Mouse (Mus musculus): ENCODE data around the gene Ly86. TPM values are rescaled to one million over a fixed set of nuclear protein-coding genes. Genes with fewer than 3 reads are reported as not detected.

Gene Ly86
- polyA plus RNA-seq, 1 experiment = 0.48 TPM

- TF ChIP-seq POLR2A (IDR thresholded peaks at IDR 0.05; ENCODE audit: control insufficient read depth, low read depth, low read length) (no peak), CTCF (IDR thresholded peaks at IDR 0.05; ENCODE audit: control insufficient read depth, insufficient read depth, insufficient replicate concordance, low read depth, low read length) (no peak)
- Histone ChIP-seq H3K27ac (ENCODE audit: control insufficient read depth, insufficient read depth, low read depth, low read length) (no peak overlapping the region), H3K4me3 (ENCODE audit: control insufficient read depth, low read depth, low read length) (no peak overlapping the region), H3K4me1 (ENCODE audit: control insufficient read depth, insufficient read depth, low read length) (peaks cover 5% of the 10 kb centered on the region), H3K27me3 (ENCODE audit: control insufficient read depth, insufficient read depth, low read length) (no peaks in the 10 kb centered on the region), H3K36me3 (ENCODE audit: control insufficient read depth, insufficient read depth, low read length) (no peaks in the 10 kb centered on the region)
Observed at GRCm38 (mm10) chr13:37458557-37458956, 113.5 kb downstream of the Ly86 start.

GRCm38 (mm10) chr13:37459022-37459421 lies 114.0 kb downstream of the Ly86 start:
- Histone ChIP-seq H3K27me3 (ENCODE audit: control insufficient read depth, insufficient read depth, low read length) (no peaks in the 10 kb centered on the region), H3K4me1 (ENCODE audit: control insufficient read depth, insufficient read depth, low read length) (peaks cover 3% of the 10 kb centered on the region), H3K4me3 (ENCODE audit: control insufficient read depth, low read depth, low read length) (no peak overlapping the region), H3K27ac (ENCODE audit: control insufficient read depth, insufficient read depth, low read depth, low read length) (no peak overlapping the region), H3K36me3 (ENCODE audit: control insufficient read depth, insufficient read depth, low read length) (no peaks in the 10 kb centered on the region)
- TF ChIP-seq POLR2A (IDR thresholded peaks at IDR 0.05; ENCODE audit: control insufficient read depth, low read depth, low read length) (no peak), CTCF (IDR thresholded peaks at IDR 0.05; ENCODE audit: control insufficient read depth, insufficient read depth, insufficient replicate concordance, low read depth, low read length) (no peak)

- Histone ChIP-seq H3K4me3 (ENCODE audit: control insufficient read depth, low read depth, low read length) (no peak overlapping the region), H3K4me1 (ENCODE audit: control insufficient read depth, insufficient read depth, low read length) (peaks cover 3% of the 10 kb centered on the region), H3K27me3 (ENCODE audit: control insufficient read depth, insufficient read depth, low read length) (no peaks in the 10 kb centered on the region), H3K36me3 (ENCODE audit: control insufficient read depth, insufficient read depth, low read length) (no peaks in the 10 kb centered on the region), H3K27ac (ENCODE audit: control insufficient read depth, insufficient read depth, low read depth, low read length) (no peak overlapping the region)
- TF ChIP-seq POLR2A (IDR thresholded peaks at IDR 0.05; ENCODE audit: control insufficient read depth, low read depth, low read length) (no peak), CTCF (IDR thresholded peaks at IDR 0.05; ENCODE audit: control insufficient read depth, insufficient read depth, insufficient replicate concordance, low read depth, low read length) (no peak)
Observed at GRCm38 (mm10) chr13:37459957-37460930, 115.2 kb downstream of the Ly86 start.

- H3K27me3 ChIP-seq (ENCODE audit: control insufficient read depth, insufficient read depth, low read length) = no peaks in the 10 kb centered on the region
- H3K4me3 ChIP-seq (ENCODE audit: control insufficient read depth, low read depth, low read length) = no peak overlapping the region
- H3K4me1 ChIP-seq (ENCODE audit: control insufficient read depth, insufficient read depth, low read length) = no peaks in the 10 kb centered on the region; the same call in none of the 2 replicates
- H3K27ac ChIP-seq (ENCODE audit: control insufficient read depth, insufficient read depth, low read depth, low read length) = no peak overlapping the region
- TF ChIP-seq POLR2A (IDR thresholded peaks at IDR 0.05; ENCODE audit: control insufficient read depth, low read depth, low read length) (no peak), CTCF (IDR thresholded peaks at IDR 0.05; ENCODE audit: control insufficient read depth, insufficient read depth, insufficient replicate concordance, low read depth, low read length) (no peak)
- no peaks in the 10 kb centered on the region for H3K36me3 ChIP-seq (ENCODE audit: control insufficient read depth, insufficient read depth, low read length)
Observed at GRCm38 (mm10) chr13:37462049-37462702, 117.2 kb downstream of the Ly86 start.

GRCm38 (mm10) chr13:37465710-37466109 lies 120.7 kb downstream of the Ly86 start:
- Histone ChIP-seq H3K27me3 (ENCODE audit: control insufficient read depth, insufficient read depth, low read length) (no peaks in the 10 kb centered on the region), H3K4me1 (ENCODE audit: control insufficient read depth, insufficient read depth, low read length) (peaks cover 3% of the 10 kb centered on the region; the same call in 1 of the 2 replicates), H3K27ac (ENCODE audit: control insufficient read depth, insufficient read depth, low read depth, low read length) (no peak overlapping the region), H3K36me3 (ENCODE audit: control insufficient read depth, insufficient read depth, low read length) (no peaks in the 10 kb centered on the region), H3K4me3 (ENCODE audit: control insufficient read depth, low read depth, low read length) (no peak overlapping the region)
- TF ChIP-seq POLR2A (IDR thresholded peaks at IDR 0.05; ENCODE audit: control insufficient read depth, low read depth, low read length) = no peak
- TF ChIP-seq CTCF (IDR thresholded peaks at IDR 0.05; ENCODE audit: control insufficient read depth, insufficient read depth, insufficient replicate concordance, low read depth, low read length) = no peak

- TF ChIP-seq CTCF (IDR thresholded peaks at IDR 0.05; ENCODE audit: control insufficient read depth, insufficient read depth, insufficient replicate concordance, low read depth, low read length) (no peak), POLR2A (IDR thresholded peaks at IDR 0.05; ENCODE audit: control insufficient read depth, low read depth, low read length) (no peak)
- Histone ChIP-seq H3K4me3 (ENCODE audit: control insufficient read depth, low read depth, low read length) (no peak overlapping the region), H3K27me3 (ENCODE audit: control insufficient read depth, insufficient read depth, low read length) (no peaks in the 10 kb centered on the region), H3K4me1 (ENCODE audit: control insufficient read depth, insufficient read depth, low read length) (peaks cover 3% of the 10 kb centered on the region; the same call in 1 of the 2 replicates), H3K27ac (ENCODE audit: control insufficient read depth, insufficient read depth, low read depth, low read length) (no peak overlapping the region), H3K36me3 (ENCODE audit: control insufficient read depth, insufficient read depth, low read length) (no peaks in the 10 kb centered on the region)
Observed at GRCm38 (mm10) chr13:37467795-37468194, 122.8 kb downstream of the Ly86 start.
